Mouse (Mus musculus): Measurements from ENCODE around the gene A730061H03Rik. TPM values are rescaled to one million over a fixed set of nuclear protein-coding genes. Genes with fewer than 3 reads are reported as not detected.

A730061H03Rik gene
- 8.2 and 8.3 TPM in 2 replicates for polyA plus RNA-seq (2012; rRNA removed)

GRCm38 (mm10) chr14:55560202-55561073 lies at the start of gene A730061H03Rik:
Gene A730061H03Rik (minus strand): TSS chr14:55560406.
- DNase-seq = peak; percentile 97
- Histone ChIP-seq H3K27me3 (ENCODE audit: control insufficient read depth, insufficient read depth, low read length) (no peaks in the 10 kb centered on the region), H3K4me3 (ENCODE audit: control insufficient read depth, insufficient read depth, low read length) (peak within 1 kb of the TSS; percentile 79), H3K27ac (ENCODE audit: control insufficient read depth, insufficient read depth, low read length) (peak within 1 kb of the TSS; percentile 92), H3K36me3 (ENCODE audit: control insufficient read depth, insufficient read depth, low read length) (peaks cover 6% of the 10 kb centered on the region), H3K4me1 (replicated peaks; ENCODE audit: control insufficient read depth, insufficient read depth, low read length) (peaks cover 8% of the 10 kb centered on the region)
- WGBS = under 1% methylated on average over 51 of the region's 51 CpGs
- TF ChIP-seq CTCF (IDR thresholded peaks at IDR 0.05; ENCODE audit: borderline replicate concordance, control insufficient read depth, extremely low read depth, insufficient read depth, low read length, poor library complexity) = no peak
- TF ChIP-seq POLR2A (IDR thresholded peaks at IDR 0.05; ENCODE audit: control insufficient read depth, extremely low read depth, insufficient read depth, low read length, poor library complexity) = peak; percentile 61

- no peak for DNase-seq
- H3K4me1 ChIP-seq (replicated peaks; ENCODE audit: control insufficient read depth, insufficient read depth, low read length) = peaks cover 21% of the 10 kb centered on the region
- TF ChIP-seq POLR2A (IDR thresholded peaks at IDR 0.05; ENCODE audit: control insufficient read depth, extremely low read depth, insufficient read depth, low read length, poor library complexity) (no peak), CTCF (IDR thresholded peaks at IDR 0.05; ENCODE audit: borderline replicate concordance, control insufficient read depth, extremely low read depth, insufficient read depth, low read length, poor library complexity) (no peak)
- H3K27me3 ChIP-seq (ENCODE audit: control insufficient read depth, insufficient read depth, low read length) = no peaks in the 10 kb centered on the region
- no peak overlapping the region for H3K27ac ChIP-seq (ENCODE audit: control insufficient read depth, insufficient read depth, low read length)
- WGBS = over 99% methylated on average over 6 of the region's 6 CpGs
- H3K36me3 ChIP-seq (ENCODE audit: control insufficient read depth, insufficient read depth, low read length) = peaks cover 35% of the 10 kb centered on the region
- no peak overlapping the region for H3K4me3 ChIP-seq (ENCODE audit: control insufficient read depth, insufficient read depth, low read length)
These were observed 48.1 kb upstream of the A730061H03Rik start for GRCm38 (mm10) chr14:55608339-55608738.

- DNase-seq = no peak
- 96% methylated on average over 16 of the region's 16 CpGs for WGBS
- Histone ChIP-seq H3K4me1 (replicated peaks; ENCODE audit: control insufficient read depth, insufficient read depth, low read length) (peaks cover 31% of the 10 kb centered on the region), H3K36me3 (ENCODE audit: control insufficient read depth, insufficient read depth, low read length) (peaks cover 45% of the 10 kb centered on the region), H3K27ac (ENCODE audit: control insufficient read depth, insufficient read depth, low read length) (no peak overlapping the region), H3K4me3 (ENCODE audit: control insufficient read depth, insufficient read depth, low read length) (no peak overlapping the region), H3K27me3 (ENCODE audit: control insufficient read depth, insufficient read depth, low read length) (no peaks in the 10 kb centered on the region)
- no peak for TF ChIP-seq CTCF (IDR thresholded peaks at IDR 0.05; ENCODE audit: borderline replicate concordance, control insufficient read depth, extremely low read depth, insufficient read depth, low read length, poor library complexity)
- TF ChIP-seq POLR2A (IDR thresholded peaks at IDR 0.05; ENCODE audit: control insufficient read depth, extremely low read depth, insufficient read depth, low read length, poor library complexity) = no peak
These were observed 45.7 kb upstream of the A730061H03Rik start for GRCm38 (mm10) chr14:55605743-55606459.

- Histone ChIP-seq H3K4me1 (replicated peaks; ENCODE audit: control insufficient read depth, insufficient read depth, low read length) (peaks cover 31% of the 10 kb centered on the region), H3K4me3 (ENCODE audit: control insufficient read depth, insufficient read depth, low read length) (peak overlapping the region; percentile 45), H3K27ac (ENCODE audit: control insufficient read depth, insufficient read depth, low read length) (peak overlapping the region; percentile 92), H3K36me3 (ENCODE audit: control insufficient read depth, insufficient read depth, low read length) (peaks cover 53% of the 10 kb centered on the region), H3K27me3 (ENCODE audit: control insufficient read depth, insufficient read depth, low read length) (no peaks in the 10 kb centered on the region)
- DNase-seq = no peak
- TF ChIP-seq CTCF (IDR thresholded peaks at IDR 0.05; ENCODE audit: borderline replicate concordance, control insufficient read depth, extremely low read depth, insufficient read depth, low read length, poor library complexity) (no peak), POLR2A (IDR thresholded peaks at IDR 0.05; ENCODE audit: control insufficient read depth, extremely low read depth, insufficient read depth, low read length, poor library complexity) (no peak)
- WGBS = 50% methylated on average over 11 of the region's 11 CpGs
These were observed 44.6 kb upstream of the A730061H03Rik start for GRCm38 (mm10) chr14:55604823-55605222.

GRCm38 (mm10) chr14:55603633-55604576 lies 43.7 kb upstream of the A730061H03Rik start:
- WGBS = 2% methylated on average over 19 of the region's 19 CpGs
- peak; percentile 97 for DNase-seq
- peaks cover 49% of the 10 kb centered on the region for H3K36me3 ChIP-seq (ENCODE audit: control insufficient read depth, insufficient read depth, low read length)

More at GRCm38 (mm10) chr14:55603633-55604576, 43.7 kb upstream of the A730061H03Rik start:
- peak overlapping the region; percentile 92 for H3K27ac ChIP-seq (ENCODE audit: control insufficient read depth, insufficient read depth, low read length)
- peak overlapping the region; percentile 64 for H3K4me3 ChIP-seq (ENCODE audit: control insufficient read depth, insufficient read depth, low read length)
- no peaks in the 10 kb centered on the region for H3K27me3 ChIP-seq (ENCODE audit: control insufficient read depth, insufficient read depth, low read length)
- TF ChIP-seq CTCF (IDR thresholded peaks at IDR 0.05; ENCODE audit: borderline replicate concordance, control insufficient read depth, extremely low read depth, insufficient read depth, low read length, poor library complexity) (peak; percentile 77; the same call in 1 of the 2 replicates), POLR2A (IDR thresholded peaks at IDR 0.05; ENCODE audit: control insufficient read depth, extremely low read depth, insufficient read depth, low read length, poor library complexity) (0 out of 2 replicates have a peak, but pooled peaks have one; percentile 42)
- peaks cover 31% of the 10 kb centered on the region for H3K4me1 ChIP-seq (replicated peaks; ENCODE audit: control insufficient read depth, insufficient read depth, low read length)

Measured in thymus, adult 2 months (tissue).